ENCODE assay signal across 28 mouse cellular contexts in the genomic region with DNA sequence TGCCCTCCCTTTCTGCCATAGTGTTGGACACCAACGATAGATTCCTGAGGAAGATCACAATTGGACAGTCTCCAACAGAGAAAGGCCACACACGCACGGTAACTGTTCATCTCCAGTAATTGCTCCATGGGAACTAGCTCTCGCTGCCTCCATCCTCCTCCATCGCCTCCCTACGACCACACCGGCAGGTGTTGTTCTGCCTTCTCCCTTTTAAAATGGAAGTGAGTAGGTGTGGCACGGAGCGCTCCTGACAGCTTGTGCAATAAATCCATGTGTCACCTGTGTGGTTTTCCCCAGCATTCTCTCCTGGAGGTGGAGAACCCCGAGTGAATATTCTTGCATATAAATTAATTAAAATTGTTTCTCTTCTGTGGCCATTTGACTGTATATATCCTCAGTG. TPM values are rescaled to one million over a fixed set of nuclear protein-coding genes. Genes with fewer than 3 reads are reported as not detected.
"Had no signal": no experiment of that assay in that cellular context is flagged by ENCODE, and none has a peak within 500 bp of the region (broad histone marks: within the 10 kb centered on the region; RNA-seq: fewer than 3 reads in every experiment).

No protein-coding gene starts in this region.

- H3K36me3 ChIP-seq: intestine, embryonic 15.5 days had no signal

- DNase-seq: kidney, adult 11 months; kidney, adult 8-10 months; kidney, postnatal 10 days; kidney, postnatal 36 days; layer of hippocampus, postnatal 36 days; liver; lung, adult 18-20 months; lung, postnatal 36 days; midbrain, embryonic 14.5 days; thymus, adult 2 months; thymus, postnatal 14 days; thymus, postnatal 4 days had no signal

- H3K27ac ChIP-seq: intestine, embryonic 15.5 days; kidney, embryonic 15.5 days; limb, embryonic 10.5 days; limb, embryonic 13.5 days; liver, embryonic 12.5 days; liver, embryonic 15.5 days; midbrain, embryonic 10.5 days; neural tube, embryonic 12.5 days; neural tube, embryonic 15.5 days; stomach, postnatal 0 days had no signal

- H3K4me1 ChIP-seq: intestine, embryonic 15.5 days; limb, embryonic 10.5 days; limb, embryonic 13.5 days; liver, embryonic 12.5 days; liver, embryonic 15.5 days; midbrain, embryonic 10.5 days; neural tube, embryonic 12.5 days; neural tube, embryonic 15.5 days had no signal

- H3K9me3 ChIP-seq: intestine, embryonic 15.5 days; kidney, embryonic 15.5 days; limb, embryonic 10.5 days; limb, embryonic 13.5 days; liver, embryonic 12.5 days; liver, embryonic 15.5 days; megakaryocyte, embryonic 14.5 days; midbrain, embryonic 10.5 days; neural tube, embryonic 12.5 days; neural tube, embryonic 15.5 days had no signal

- H3K27me3 ChIP-seq: intestine, embryonic 15.5 days; kidney, embryonic 15.5 days; limb, embryonic 13.5 days; liver, embryonic 12.5 days; liver, embryonic 15.5 days; megakaryocyte, embryonic 14.5 days; neural tube, embryonic 12.5 days; neural tube, embryonic 15.5 days had no signal

- H3K9ac ChIP-seq: intestine, embryonic 15.5 days; kidney, embryonic 15.5 days; limb, embryonic 13.5 days; liver, embryonic 12.5 days; liver, embryonic 15.5 days; neural tube, embryonic 12.5 days; neural tube, embryonic 15.5 days had no signal

- H3K4me2 ChIP-seq: intestine, embryonic 15.5 days; kidney, embryonic 15.5 days; limb, embryonic 13.5 days; liver, embryonic 12.5 days; liver, embryonic 15.5 days; neural tube, embryonic 12.5 days; neural tube, embryonic 15.5 days had no signal

- ATAC-seq: intestine, embryonic 15.5 days; liver, embryonic 12.5 days had no signal

- H3K4me3 ChIP-seq: intestine, embryonic 15.5 days; kidney, embryonic 15.5 days; limb, embryonic 10.5 days; limb, embryonic 13.5 days; liver, embryonic 12.5 days; liver, embryonic 15.5 days; megakaryocyte, embryonic 14.5 days; midbrain, embryonic 10.5 days; neural tube, embryonic 12.5 days; neural tube, embryonic 15.5 days had no signal

RNA-seq across cellular contexts. Expression of gene Tex21, which starts 53.8 kb away (rescaled TPM):
- total RNA-seq: layer of hippocampus, adult 8-10 months; layer of hippocampus, postnatal 10 days; layer of hippocampus, postnatal 36 days; left cerebral cortex, adult 8-10 months; left cerebral cortex, postnatal 14 days had no signal
- polyA plus RNA-seq: intestine, embryonic 15.5 days; kidney, embryonic 15.5 days; limb, embryonic 10.5 days; liver, embryonic 12.5 days; midbrain, embryonic 10.5 days; midbrain, embryonic 14.5 days; neural tube, embryonic 12.5 days; neural tube, embryonic 15.5 days; stomach, embryonic 14.5 days; stomach, postnatal 0 days; thymus, adult 2 months had no signal
